Mouse (Mus musculus) cerebellum, adult 9-10 months (tissue): Measurements from ENCODE around the gene Bmpr1b.

Experiments
- DNase-seq: peaks from one replicate; pipeline ENCODE4 v3.0.0; 2022

Bmpr1b gene

GRCm38 (mm10) chr3:142106227-142106626 lies 63.0 kb downstream of the Bmpr1b start:
- DNase-seq: no peak

DNA sequence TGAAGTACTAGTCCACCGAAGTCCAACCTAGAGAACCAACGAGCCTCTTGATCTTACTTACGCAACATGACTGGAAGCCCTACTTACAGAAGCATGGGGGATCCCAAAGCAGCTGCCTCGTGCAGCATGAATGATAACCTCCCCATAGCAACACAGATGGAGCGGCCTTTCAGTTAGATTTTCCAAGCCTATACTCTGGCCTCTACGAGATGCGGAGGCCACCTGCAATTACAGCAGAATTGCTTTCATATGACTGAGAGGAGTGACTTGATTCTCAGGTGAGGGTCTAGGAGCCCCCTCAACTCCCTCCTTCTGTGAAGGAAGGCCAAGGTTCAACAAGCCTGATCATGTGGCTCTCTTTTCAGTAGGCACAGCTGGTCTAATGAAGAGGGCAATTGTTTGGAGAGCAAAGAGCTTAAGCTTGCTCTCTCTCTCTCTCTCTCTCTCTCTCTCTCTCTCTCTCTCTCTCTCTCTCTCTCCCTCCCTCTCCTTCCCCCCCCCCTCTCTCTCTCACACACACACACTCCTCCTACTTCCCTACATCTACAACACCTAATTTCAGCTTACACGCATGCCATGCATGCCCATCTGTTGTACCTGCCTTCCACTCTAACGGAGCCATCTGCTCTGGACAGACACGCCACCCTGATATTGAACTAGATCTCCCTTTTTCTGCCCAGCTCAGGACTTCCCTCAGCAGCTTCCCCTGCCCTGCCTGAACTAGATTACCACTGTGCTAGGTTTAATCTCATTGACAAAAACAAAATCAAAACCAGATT lies 65.0 kb downstream of the Bmpr1b start:
- DNase-seq: no peak

DNA sequence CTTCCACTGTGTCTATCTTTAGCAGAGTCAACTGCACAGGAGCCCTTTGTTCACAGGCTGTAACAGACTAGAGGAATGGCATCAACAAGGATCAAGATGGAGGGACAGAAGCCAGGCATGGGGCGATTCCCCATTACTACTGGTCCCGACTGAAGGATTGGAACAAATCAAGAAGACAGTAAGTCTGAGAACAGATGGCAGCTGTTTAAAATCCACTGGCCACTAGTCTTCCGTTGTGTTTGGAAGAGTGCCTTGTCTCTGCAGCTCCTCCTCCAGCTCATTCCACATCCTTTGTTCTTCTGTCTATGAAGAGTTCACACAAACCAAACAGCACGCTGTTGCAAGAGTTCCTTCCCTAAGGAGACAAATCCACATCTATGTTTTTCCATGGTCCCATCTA lies 65.6 kb downstream of the Bmpr1b start:
- no peak for DNase-seq

DNA sequence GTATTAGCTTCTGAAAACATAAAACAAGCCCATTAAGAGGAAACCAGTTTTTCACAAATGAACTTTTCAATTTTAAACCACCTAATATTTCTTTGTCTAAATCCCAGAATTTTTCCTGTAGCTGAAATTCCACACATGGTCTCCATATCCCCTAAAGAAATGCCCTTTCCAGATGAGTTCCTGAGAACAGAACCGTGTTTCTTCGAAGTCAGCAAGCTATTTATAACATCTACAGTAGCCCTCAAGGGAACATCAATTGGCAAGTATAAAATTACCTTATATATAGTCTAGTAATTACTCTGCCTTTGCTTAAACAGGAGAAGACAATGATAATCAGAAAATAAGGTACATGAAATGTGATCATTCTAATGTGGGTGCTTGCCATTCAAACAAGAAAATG lies 70.1 kb downstream of the Bmpr1b start:
- DNase-seq: no peak

DNA sequence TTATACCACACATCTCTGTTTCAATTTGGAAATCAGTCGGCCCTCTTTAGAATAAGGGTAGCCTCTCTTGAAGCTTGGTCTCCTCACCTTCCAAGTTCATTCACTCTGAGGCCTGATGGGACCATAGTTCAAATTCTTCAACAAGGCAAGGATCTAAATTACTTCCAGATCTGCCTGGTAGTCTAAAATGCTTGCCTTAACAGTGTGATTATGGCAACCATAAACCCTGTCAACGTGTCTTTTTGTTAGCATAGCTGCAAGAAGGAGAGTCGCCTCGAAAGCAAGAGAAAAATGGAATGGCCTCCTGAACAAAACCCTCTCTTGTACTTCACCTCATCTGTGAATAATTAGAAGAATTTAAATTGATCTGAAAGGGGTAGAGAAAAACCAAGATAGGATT lies 75.2 kb downstream of the Bmpr1b start:
- no peak for DNase-seq

DNA sequence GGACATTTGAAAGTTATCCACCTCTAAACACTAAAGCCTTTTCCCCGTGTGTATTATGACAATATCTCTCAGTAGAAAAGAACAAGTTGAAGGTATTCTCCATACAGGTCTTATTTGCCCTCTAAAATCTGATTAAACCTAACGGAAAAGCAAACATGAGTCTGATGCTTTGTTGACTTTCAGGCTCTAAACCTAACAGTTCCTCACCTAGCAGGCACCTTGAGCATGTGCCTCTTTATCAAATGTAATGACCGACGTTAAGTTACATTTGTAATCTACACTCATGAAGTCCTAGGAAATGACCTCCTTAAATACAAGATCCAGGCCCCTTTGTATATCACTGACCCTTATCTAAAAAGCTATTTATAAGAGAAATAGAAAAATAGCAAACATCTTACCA lies 79.5 kb downstream of the Bmpr1b start:
- DNase-seq: no peak

DNA sequence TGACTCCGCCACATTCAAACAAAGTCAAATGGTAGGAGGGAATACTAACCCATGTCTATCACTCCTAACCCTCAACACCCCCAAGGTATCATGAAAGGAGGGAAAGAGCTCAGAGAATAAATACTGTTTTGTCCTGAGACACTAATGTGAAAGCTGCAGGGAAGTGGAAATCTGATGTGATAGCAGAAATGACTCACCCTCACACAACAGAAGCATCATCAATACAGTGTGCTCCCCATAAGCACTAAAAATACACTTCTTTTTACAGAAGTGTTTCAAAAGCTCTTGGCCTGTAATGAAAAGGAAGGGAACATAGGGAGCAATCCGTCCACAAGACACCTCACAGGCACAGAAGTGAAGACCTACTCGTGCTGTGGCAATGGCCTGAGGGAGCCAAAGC lies 83.3 kb downstream of the Bmpr1b start:
- no peak for DNase-seq

DNA sequence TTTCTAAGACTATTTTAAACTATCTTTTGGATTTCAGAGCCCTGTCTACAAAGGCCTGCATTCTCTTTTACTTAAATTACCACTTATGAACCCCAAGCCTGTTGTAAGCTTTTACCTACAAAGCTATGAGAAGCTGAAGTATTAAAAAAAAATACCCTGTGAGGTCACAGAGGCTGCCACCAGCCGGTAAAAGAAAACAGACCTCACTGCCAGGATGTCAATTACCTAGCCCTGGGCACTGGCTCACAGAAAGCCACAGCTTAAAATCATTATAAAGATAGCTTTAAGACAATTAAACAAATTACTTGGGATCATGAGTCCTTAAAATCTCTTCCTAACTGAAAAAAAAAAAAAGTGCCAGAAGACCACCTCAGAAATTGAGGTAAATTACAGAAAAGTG lies 85.1 kb downstream of the Bmpr1b start:
- DNase-seq: no peak

DNA sequence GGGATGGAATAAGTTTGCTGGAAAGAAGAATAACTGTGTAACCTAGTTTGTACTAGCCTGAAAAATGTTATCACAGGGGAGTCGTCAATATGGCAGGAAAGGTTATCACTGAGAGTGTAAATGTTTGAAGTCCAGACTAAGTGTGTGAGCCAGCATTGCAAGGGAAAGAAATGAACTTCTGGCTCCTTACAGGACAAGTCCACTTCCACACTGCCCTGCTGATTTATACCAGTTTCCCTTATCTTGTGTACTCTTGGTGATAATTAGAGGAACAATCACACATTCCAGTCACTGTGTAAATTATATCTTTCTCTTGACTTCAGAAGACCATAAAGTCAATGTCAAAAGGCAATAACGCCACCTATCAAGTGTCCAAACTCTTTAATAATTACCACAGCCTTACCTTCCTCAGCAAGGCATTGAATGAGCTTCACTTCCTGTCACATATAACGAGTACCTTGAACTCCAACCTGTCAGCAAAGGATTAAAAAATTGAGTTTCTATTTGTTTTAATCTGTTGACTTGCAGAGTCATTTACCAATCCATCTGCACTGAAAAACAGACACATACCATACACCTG lies 91.4 kb downstream of the Bmpr1b start:
- no peak for DNase-seq

- no peak for DNase-seq
These were observed 97.6 kb downstream of the Bmpr1b start for GRCm38 (mm10) chr3:142071601-142072000.

- no peak for DNase-seq
These were observed 102.4 kb downstream of the Bmpr1b start for GRCm38 (mm10) chr3:142066792-142067346.

GRCm38 (mm10) chr3:142065111-142065510 lies 104.1 kb downstream of the Bmpr1b start:
- no peak for DNase-seq

DNA sequence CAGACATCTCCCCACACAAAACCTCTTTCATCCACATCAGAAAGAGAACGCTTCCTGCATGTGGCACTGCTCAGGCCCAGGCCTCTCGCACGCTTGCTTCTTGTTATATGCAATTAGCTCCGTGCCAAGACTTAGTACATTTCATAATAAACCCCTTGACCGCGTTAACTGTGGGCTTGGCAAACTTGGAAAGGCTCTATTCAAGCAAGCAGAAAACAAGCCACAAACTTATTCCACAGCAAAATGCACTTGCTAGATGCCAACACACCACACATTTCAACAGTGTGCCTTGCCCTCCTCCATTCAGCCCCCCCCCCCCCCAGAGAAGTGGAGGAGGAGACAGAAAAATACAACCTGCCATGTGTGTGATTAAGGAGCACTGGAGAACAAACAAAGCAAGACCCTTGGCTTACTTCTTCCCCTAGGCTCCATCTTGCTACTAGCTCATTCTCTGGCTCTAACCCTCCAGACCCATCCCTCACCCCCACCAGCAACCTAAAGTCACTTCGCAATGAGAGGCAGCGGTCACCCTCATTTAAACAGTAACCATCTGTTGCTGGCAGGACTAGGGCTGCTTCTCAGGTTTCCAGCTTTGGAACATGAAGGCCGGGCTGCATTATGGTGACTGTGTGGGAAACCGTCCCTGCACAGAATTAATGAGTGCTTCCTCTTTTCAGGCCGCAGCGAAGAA lies 105.5 kb downstream of the Bmpr1b start:
- DNase-seq: no peak

GRCm38 (mm10) chr3:142061267-142061666 lies 108.0 kb downstream of the Bmpr1b start:
- DNase-seq: no peak

DNA sequence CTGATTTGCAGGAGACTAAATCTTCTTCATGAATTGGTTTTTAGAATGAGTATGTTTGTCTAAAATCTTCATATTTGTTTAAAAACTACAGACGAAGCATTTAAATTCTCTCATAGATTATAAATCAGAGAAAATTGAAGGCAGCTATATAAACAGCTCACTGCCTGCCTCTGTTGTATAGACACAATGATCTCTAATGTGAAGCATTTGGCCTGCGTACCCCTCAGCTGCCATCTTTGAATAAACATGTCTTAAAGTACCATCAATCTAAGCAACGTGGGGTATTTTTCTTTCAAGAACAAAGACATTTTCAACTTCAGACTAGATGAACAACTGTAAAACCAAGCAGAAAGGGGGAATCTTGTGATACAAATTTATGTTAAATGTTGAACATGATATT lies 109.3 kb downstream of the Bmpr1b start:
- DNase-seq: no peak

- DNase-seq: no peak
These were observed 118.5 kb downstream of the Bmpr1b start for GRCm38 (mm10) chr3:142050681-142051080.

- DNase-seq: no peak
These were observed 119.6 kb downstream of the Bmpr1b start for GRCm38 (mm10) chr3:142049610-142050009.

DNA sequence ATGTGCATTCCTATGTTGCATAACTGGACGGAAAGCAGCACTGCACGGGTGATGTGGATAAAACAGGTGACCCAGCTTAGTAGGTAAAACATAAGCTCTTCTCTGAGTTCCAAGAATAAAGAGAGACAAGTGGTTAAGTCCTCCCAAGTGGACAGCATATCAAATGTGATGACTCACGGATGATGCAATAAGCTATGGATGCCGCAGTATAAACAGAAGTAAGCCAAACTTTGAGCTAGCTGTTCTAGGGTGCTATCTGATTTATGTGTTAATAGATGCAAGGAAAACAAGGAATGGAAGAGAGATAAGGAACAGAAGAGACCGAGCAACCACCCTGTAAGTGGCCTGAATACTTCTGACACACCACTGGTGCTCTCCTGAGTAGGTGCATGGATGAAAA lies 120.1 kb downstream of the Bmpr1b start:
- no peak for DNase-seq

DNA sequence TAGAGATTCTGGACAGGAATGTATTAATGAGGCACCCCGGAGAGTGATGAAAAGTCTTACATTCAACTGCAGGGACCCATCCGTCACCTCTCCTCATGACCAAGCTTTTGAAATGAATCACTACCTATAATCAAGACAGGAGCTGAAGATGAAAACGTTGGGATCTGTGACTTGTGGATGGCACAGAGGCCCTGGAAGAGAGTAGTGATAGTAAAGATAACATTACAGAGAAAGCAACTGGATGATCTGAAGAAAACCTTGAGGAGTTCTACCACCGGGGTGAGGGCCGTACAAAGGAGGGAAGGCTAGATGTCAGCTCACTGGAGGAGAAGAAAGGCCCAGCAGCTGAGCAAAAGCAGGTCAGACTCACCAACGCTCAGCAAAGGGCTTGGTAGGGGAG lies 120.7 kb downstream of the Bmpr1b start:
- DNase-seq: no peak

- DNase-seq: peak; percentile 1
These were observed 125.8 kb downstream of the Bmpr1b start for GRCm38 (mm10) chr3:142043463-142043862.

GRCm38 (mm10) chr3:142043006-142043405 lies 126.2 kb downstream of the Bmpr1b start:
- DNase-seq: no peak

GRCm38 (mm10) chr3:142040345-142040744 lies 128.9 kb downstream of the Bmpr1b start:
- DNase-seq: no peak

- DNase-seq: no peak
These were observed 135.1 kb downstream of the Bmpr1b start for GRCm38 (mm10) chr3:142034160-142034559.

GRCm38 (mm10) chr3:142019716-142020115 lies 149.5 kb downstream of the Bmpr1b start:
- no peak for DNase-seq
